ENCODE assay signal across 25 mouse cellular contexts in genomic region chr7:84019381-84019780, GRCm38 (mm10).
DNase-seq lines count a peak whose midpoint lies in the region; ATAC-seq and TF ChIP-seq lines count a peak whose summit lies in the region.
"Had no signal": no experiment of that assay in that cellular context is flagged by ENCODE, and none has a peak within 500 bp of the region (broad histone marks: within the 10 kb centered on the region; RNA-seq: fewer than 3 reads in every experiment).

No protein-coding gene starts in this region.

- TF ChIP-seq POLR2A in myocyte (IDR thresholded peaks at IDR 0.05; ENCODE audit: insufficient read length, low read depth): no peak

- H3K4me1 ChIP-seq in intestine, embryonic 15.5 days (replicated peaks): 0 out of 2 replicates have a peak, but pooled peaks cover 7% of the 10 kb centered on the region
- H3K4me1 ChIP-seq in hindbrain, embryonic 12.5 days: 0 out of 2 replicates have a peak, but pooled peaks cover 3% of the 10 kb centered on the region
- H3K4me1 ChIP-seq in forebrain, embryonic 10.5 days: peaks cover 4% of the 10 kb centered on the region; the same call in 1 of the 2 replicates

- no peaks in the 10 kb centered on the region for H3K79me2 ChIP-seq in myocyte (ENCODE audit: control insufficient read depth, insufficient read depth)

- H3K4me3 ChIP-seq in intestine, embryonic 15.5 days (replicated peaks): no peak overlapping the region
- no peak overlapping the region for H3K4me3 ChIP-seq in myocyte
- no peak overlapping the region for H3K4me3 ChIP-seq in hindbrain, embryonic 12.5 days
- H3K4me3 ChIP-seq in forebrain, embryonic 10.5 days: no peak overlapping the region
- H3K4me3 ChIP-seq: gastrocnemius, adult 2 months; heart, embryonic 15.5 days; hindbrain, embryonic 10.5 days; hindbrain, embryonic 15.5 days had no signal

- no peaks in the 10 kb centered on the region for H3K9me3 ChIP-seq in intestine, embryonic 15.5 days
- H3K9me3 ChIP-seq in hindbrain, embryonic 12.5 days (replicated peaks): no peaks in the 10 kb centered on the region
- no peaks in the 10 kb centered on the region for H3K9me3 ChIP-seq in forebrain, embryonic 10.5 days
- H3K9me3 ChIP-seq: heart, embryonic 15.5 days; hindbrain, embryonic 10.5 days; hindbrain, embryonic 15.5 days had no signal

- peak; percentile 6 for DNase-seq in 3T3-L1 (ENCODE audit: low read depth, low spot score)
- DNase-seq in NIH3T3 (ENCODE audit: low read depth): peak; percentile 49
- no peak for DNase-seq in adipocyte (ENCODE audit: low spot score)
- no peak for DNase-seq in forebrain, embryonic 10.5 days (ENCODE audit: extremely low spot score, low spot score)
- no peak for DNase-seq in ovary, adult 18-20 months (ENCODE audit: low spot score)
- DNase-seq: adrenal gland, adult 8-10 months; adrenal gland, postnatal 25 days; cerebellum, adult 18-20 months; cerebellum, adult 9-10 months; cerebellum, postnatal 14 days; forebrain, postnatal 0 days; gastrocnemius, adult 2 months; gastrocnemius, postnatal 14 days; heart, adult 11 months; heart, postnatal 10 days; heart, postnatal 36 days had no signal

- H3K36me3 ChIP-seq in intestine, embryonic 15.5 days: no peaks in the 10 kb centered on the region
- no peaks in the 10 kb centered on the region for H3K36me3 ChIP-seq in myocyte (ENCODE audit: control insufficient read depth, insufficient read depth)
- H3K36me3 ChIP-seq in hindbrain, embryonic 12.5 days: no peaks in the 10 kb centered on the region
- H3K36me3 ChIP-seq in forebrain, embryonic 10.5 days (replicated peaks): no peaks in the 10 kb centered on the region
- H3K36me3 ChIP-seq: heart, embryonic 15.5 days; hindbrain, embryonic 10.5 days; hindbrain, embryonic 15.5 days had no signal

- H3K4me2 ChIP-seq in intestine, embryonic 15.5 days (replicated peaks): no peak overlapping the region
- H3K4me2 ChIP-seq in myocyte (ENCODE audit: low read depth): no peak overlapping the region
- no peak overlapping the region for H3K4me2 ChIP-seq in hindbrain, embryonic 12.5 days (replicated peaks)
- H3K4me2 ChIP-seq: heart, embryonic 11.5 days; heart, embryonic 15.5 days; hindbrain, embryonic 15.5 days had no signal

- no peaks in the 10 kb centered on the region for H3K27me3 ChIP-seq in intestine, embryonic 15.5 days (replicated peaks)
- H3K27me3 ChIP-seq in myocyte (ENCODE audit: control insufficient read depth, insufficient read depth, insufficient read length): no peaks in the 10 kb centered on the region
- no peaks in the 10 kb centered on the region for H3K27me3 ChIP-seq in hindbrain, embryonic 12.5 days
- no peaks in the 10 kb centered on the region for H3K27me3 ChIP-seq in forebrain, embryonic 10.5 days (ENCODE audit: poor library complexity, severe bottlenecking)
- H3K27me3 ChIP-seq: heart, embryonic 15.5 days; hindbrain, embryonic 15.5 days; Patski had no signal

- no peak overlapping the region for H3ac ChIP-seq in myocyte (ENCODE audit: control insufficient read depth, insufficient read length)

- H3K9ac ChIP-seq in intestine, embryonic 15.5 days: no peak overlapping the region
- H3K9ac ChIP-seq in hindbrain, embryonic 12.5 days: no peak overlapping the region
- H3K9ac ChIP-seq: forebrain, postnatal 0 days; heart, embryonic 15.5 days; hindbrain, embryonic 15.5 days had no signal

- H3K27ac ChIP-seq in intestine, embryonic 15.5 days: no peak overlapping the region
- H3K27ac ChIP-seq in hindbrain, embryonic 12.5 days: no peak overlapping the region
- H3K27ac ChIP-seq in forebrain, embryonic 10.5 days: no peak overlapping the region
- H3K27ac ChIP-seq: gastrocnemius, adult 2 months; hindbrain, embryonic 10.5 days; hindbrain, embryonic 15.5 days had no signal

- peak; percentile 28; the same call in 1 of the 2 replicates for ATAC-seq in intestine, embryonic 15.5 days
- no peak for ATAC-seq in hindbrain, embryonic 12.5 days (ENCODE audit: low FRiP score)
- ATAC-seq: forebrain, embryonic 14.5 days; forebrain, postnatal 0 days; Patski had no signal

TF ChIP-seq in myocyte, 11 proteins besides CTCF, POLR2A, EP300 and RAD21:
- no peak for TF ChIP-seq MYOG (IDR thresholded peaks at IDR 0.05; ENCODE audit: control insufficient read depth in 1 of 3, insufficient read depth in 1 of 3, insufficient read length in 2 of 3, low read depth in 2 of 3)
- TF ChIP-seq USF1 (IDR thresholded peaks at IDR 0.05; ENCODE audit: low read depth): no peak
- no peak for TF ChIP-seq POLR2AphosphoS2 (IDR thresholded peaks at IDR 0.05; ENCODE audit: insufficient read length, low read depth)
- no peak for TF ChIP-seq TCF3 (IDR thresholded peaks at IDR 0.05; ENCODE audit: insufficient read length, low read depth)
- peak in 1 of 3 experiments; percentile 19 for TF ChIP-seq MYOD1 (IDR thresholded peaks at IDR 0.05; ENCODE audit: control insufficient read depth in 1 of 3, insufficient read length in 2 of 3, low read depth in 2 of 3)
- peak; percentile 4 for TF ChIP-seq TCF12 (IDR thresholded peaks at IDR 0.05; ENCODE audit: insufficient read depth, poor library complexity, severe bottlenecking)
- peak; percentile 61; the same call in 1 of the 2 replicates for TF ChIP-seq CEBPB (IDR thresholded peaks at IDR 0.05; ENCODE audit: insufficient read depth, poor library complexity, severe bottlenecking)
TF ChIP-seq in myocyte: peak in this region for 3.

Comparison
In these comparisons a context has a peak if more than half of its experiments do, and no peak if none do; other contexts are left out.
1. DNase-seq: peak in 3T3-L1 (single experiment) and NIH3T3 (single experiment); none in adipocyte (single experiment), forebrain, embryonic 10.5 days (single experiment) and ovary, adult 18-20 months (single experiment).